Mouse (Mus musculus): ENCODE data around the gene Ralgapa2.

GRCm38 (mm10) chr2:146411904-146412303 is 100.2 kb downstream of the Ralgapa2 start:
- TF ChIP-seq TAL1 (IDR thresholded peaks at IDR 0.05; ENCODE audit: low read length) (no peak), GATA1 (IDR thresholded peaks at IDR 0.05; ENCODE audit: low read length) (no peak)

Data from erythroblast, embryonic 14.5 days (primary cell).